Mouse (Mus musculus) thymus, adult 2 months (tissue): ENCODE measurements around the gene Tmem232.

ENCODE experiments used
- CTCF ChIP-seq: fragments of 200-500 bp; IDR thresholded peaks from 2 replicates; pipeline ENCODE4 v1.5.1; 2012; ENCODE audit warnings: mild to moderate bottlenecking, control low read depth, low read length, moderate library complexity, borderline replicate concordance; ENCODE audit not compliant: control insufficient read depth, poor library complexity, insufficient read depth; ENCODE audit errors: extremely low read depth
- POLR2A ChIP-seq: fragments of 200-500 bp; IDR thresholded peaks from 2 replicates; pipeline ENCODE4 v1.6.1; 2012; ENCODE audit warnings: mild to moderate bottlenecking, low read length, control low read depth, moderate library complexity; ENCODE audit not compliant: control insufficient read depth, poor library complexity, insufficient read depth; ENCODE audit errors: extremely low read depth

DNA sequence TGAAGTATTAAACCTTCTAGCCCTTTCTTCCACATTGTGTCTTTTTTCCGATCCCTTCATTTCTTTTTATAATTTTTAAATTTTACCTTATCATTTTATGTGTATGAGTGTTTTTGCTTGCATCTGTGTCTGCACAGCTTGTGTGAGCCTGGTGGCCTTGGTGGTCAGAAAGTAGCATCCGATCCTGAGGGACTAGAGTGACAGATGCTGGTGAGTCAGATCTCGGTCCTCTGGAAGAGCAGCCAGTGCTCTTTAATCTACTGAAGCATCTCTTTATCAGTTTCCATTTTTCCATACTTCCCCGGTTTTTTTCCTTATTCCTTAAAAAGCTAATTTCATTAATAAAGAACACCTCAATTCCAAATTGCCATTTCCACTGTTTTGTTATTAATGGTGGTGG is 9.8 kb upstream of the Tmem232 start:
- TF ChIP-seq POLR2A (no peak), CTCF (no peak)
